Mouse (Mus musculus) G1E-ER4 (cell line): ENCODE results near the gene Bcl2l11. TPM values are rescaled to one million over a fixed set of nuclear protein-coding genes. Genes with fewer than 3 reads are reported as not detected.

Experiments used
- GATA1 ChIP-seq: IDR thresholded peaks from one replicate; pipeline ENCODE4 v1.8.0; 2012; ENCODE audit warnings: low read length, inconsistent platforms
- polyA plus RNA-seq: library from polyadenylated mRNA; stranded (reverse); fragments of >175 nt; gene quantifications from 2 replicates; pipeline ENCODE4 v1.2.3, GENCODE M21; 2012

The Bcl2l11 gene
- polyA plus RNA-seq, 1 experiment: 31.8 TPM

DNA sequence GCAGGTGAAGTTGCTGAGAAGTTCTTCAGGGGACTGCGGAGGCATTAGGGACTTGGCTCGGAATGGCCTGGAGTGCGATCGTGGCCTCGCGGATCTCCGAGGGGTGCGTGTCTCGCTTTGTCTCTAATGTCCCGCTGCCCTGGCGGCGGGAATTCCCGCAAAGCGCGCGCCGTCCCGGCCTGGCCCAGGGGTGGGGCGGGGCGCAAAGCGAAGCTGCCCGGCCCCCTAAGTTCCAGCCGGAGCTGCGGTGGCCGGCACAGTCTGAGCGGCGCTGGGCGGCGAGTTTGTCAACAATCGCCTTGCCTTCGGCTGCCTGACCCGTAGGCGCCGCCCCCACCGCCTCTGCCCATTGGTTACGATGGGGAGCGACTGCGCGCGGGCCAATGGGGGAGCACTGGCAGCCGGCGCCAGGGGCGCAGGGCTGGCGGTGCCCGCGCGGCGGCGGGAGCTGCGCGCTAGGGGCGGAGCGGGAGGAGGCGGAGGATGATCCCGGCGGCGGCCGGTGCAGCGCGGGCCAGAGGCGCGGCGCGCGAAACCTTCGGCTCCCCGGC lies 1.4 kb downstream of the Bcl2l11 start:
- TF ChIP-seq GATA1: no peak

DNA sequence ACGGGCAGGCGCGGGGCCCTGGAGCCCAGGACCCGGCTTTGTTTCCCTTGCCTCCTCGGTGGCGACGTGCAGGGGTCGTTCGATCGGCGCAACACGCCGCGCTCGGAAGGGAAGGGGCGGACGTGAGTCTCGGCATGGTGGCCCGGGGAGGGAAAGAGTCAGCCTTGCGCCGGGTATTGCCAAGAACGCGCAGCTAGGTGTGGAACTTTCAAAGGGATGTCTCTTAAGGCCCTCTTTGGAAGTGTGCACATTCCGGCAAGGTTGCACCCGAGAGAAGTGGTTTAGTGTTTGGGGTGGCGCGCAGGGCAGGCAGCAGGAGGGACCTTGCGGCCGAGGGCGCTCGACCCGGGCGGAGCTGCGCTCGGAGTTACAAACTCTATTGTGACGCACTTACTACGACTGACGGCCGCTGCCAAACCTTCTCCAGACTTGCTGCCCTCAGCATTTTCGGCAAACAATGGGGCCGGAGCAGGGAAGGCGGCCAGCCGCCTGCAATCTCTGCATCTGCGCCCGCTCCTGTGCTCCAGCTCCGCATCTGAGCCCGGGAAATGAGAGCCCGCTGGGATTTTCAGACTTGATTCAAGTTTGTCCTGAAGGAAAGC lies 2.0 kb downstream of the Bcl2l11 start:
- TF ChIP-seq GATA1: no peak

DNA sequence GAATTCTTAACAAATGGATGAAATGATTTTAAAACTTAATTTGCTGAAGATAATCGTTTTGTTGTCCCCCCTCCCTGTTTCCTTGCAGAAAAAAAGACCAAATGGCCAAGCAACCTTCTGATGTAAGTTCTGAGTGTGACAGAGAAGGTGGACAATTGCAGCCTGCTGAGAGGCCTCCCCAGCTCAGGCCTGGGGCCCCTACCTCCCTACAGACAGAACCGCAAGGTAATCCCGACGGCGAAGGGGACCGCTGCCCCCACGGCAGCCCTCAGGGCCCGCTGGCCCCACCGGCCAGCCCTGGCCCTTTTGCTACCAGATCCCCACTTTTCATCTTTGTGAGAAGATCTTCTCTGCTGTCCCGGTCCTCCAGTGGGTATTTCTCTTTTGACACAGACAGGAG lies 2.7 kb downstream of the Bcl2l11 start:
- TF ChIP-seq GATA1: no peak

DNA sequence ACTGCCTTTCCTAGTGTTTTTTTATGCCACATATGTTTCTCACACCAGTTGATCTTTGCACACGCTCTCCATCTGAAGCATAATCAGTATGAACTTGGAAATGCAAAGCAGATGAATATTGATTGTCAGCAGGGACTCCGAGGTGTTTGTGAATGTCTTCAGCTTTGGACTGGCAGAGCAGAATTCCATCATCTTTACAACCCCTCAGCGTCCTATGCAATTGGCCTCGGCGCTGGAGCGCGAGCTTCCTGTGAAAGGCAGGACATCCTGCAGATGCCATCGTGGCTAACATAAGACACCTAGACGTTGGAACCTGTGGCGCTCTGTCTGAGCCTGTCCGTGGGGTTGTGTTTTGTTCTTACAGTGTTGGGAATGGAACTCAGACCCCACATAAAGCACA lies 5.7 kb downstream of the Bcl2l11 start:
- no peak for TF ChIP-seq GATA1

DNA sequence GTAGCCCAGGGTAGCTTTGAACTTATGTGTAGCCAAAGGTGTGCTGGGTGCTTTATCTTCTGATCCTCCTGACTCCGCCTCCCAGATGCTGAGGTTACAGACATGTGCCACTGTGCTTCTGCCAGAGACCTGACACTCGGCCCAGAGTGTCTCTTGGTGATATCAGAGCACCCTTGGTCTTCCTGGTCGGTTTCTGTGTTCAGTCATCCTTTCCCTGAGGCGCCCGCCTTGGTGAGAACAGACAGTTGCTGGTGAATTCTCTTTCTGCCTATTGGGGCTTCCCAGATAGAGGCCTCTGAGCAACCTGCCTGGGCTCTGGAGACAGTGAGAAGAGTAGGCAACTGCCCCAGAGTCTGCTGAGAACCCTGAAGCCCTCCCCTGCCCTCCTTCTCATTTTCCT lies 6.8 kb downstream of the Bcl2l11 start:
- no peak for TF ChIP-seq GATA1

DNA sequence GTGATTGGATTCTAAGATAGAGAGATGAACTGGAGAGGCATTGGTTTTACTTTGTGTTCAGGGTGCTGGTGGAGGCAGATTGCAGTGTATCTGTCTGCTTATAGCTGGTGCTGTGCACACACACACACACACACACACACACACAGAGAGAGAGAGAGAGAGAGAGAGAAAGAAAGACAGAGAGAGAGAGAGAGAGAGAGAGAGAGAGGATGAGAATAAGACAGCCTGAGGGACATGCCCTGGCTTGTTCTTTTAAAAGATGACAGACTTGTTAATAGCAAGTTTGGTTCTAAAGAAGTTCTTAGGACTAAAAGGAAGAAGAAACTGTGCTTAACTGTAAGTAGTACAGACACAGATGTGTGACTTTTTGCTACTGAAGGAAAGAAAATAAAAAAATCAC lies 8.0 kb downstream of the Bcl2l11 start:
- TF ChIP-seq GATA1: no peak

DNA sequence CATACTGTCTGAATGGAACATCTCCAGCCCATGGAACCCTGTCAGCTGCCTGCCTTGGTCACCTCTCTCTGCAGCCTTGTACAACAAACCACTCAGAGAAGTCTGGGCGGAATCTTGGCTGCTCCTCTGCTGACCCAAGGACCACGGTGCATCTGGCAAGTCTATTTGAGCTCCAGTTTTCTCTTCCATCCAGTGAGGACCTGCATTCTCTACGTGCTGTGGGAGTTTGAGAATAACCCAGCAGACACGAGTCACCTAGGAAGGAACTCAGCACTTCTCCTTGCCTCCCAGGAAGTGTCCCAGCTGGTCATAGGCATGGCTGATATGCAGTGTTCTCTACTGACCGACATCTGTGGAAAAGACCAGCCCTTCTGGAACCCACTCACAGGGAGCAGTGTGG lies 8.6 kb downstream of the Bcl2l11 start:
- no peak for TF ChIP-seq GATA1

DNA sequence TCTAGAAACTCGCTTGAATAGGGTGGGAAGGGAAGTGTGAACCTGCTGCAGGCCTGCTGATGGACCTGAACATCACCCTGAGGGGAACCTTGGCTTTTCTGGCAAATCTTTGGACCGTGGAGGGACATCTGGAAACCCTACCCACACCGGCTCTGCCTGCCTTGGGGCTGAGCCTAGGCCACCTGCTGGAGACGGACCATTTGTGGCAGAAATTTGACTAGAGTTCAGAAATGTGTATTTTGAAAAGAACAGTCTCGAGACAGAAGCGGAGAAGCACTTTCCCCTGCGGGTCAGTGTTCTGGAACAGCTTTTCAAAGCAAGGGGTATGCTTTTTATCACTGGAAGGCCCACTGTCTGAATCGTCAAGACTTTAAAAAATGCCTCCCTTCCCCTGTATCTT lies 9.1 kb downstream of the Bcl2l11 start:
- no peak for TF ChIP-seq GATA1

DNA sequence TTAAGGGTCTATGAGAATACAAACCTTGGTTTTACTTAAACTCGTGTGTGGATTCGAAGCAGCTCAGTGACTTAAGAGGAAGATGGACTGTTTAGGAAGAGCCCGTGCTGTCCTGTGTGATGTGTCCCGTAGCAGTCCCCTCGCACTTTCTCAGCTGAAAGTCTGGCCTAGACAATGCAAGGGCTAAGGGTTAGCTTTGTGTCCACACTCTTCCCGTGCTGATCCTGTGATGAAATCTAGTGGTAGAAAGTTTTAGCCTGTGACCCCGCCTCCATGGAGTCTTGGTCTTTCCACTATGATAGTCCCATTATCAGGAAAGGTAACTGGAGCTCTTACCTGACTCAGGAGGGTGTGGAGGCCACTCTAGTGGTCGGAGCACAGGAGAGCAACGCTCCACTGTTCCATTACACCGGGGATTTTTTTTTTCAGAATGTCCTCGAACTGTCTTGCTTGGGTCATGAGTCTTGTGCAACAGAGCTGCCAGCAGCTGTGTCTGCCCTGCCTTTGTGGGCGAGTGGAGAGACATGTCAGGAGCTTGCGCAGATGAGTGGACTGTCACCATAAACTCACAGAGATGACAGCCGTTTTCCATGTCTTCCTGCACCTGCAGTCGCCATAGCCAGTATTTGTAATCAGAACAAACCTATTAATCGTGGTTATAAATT lies 11.1 kb downstream of the Bcl2l11 start:
- no peak for TF ChIP-seq GATA1

DNA sequence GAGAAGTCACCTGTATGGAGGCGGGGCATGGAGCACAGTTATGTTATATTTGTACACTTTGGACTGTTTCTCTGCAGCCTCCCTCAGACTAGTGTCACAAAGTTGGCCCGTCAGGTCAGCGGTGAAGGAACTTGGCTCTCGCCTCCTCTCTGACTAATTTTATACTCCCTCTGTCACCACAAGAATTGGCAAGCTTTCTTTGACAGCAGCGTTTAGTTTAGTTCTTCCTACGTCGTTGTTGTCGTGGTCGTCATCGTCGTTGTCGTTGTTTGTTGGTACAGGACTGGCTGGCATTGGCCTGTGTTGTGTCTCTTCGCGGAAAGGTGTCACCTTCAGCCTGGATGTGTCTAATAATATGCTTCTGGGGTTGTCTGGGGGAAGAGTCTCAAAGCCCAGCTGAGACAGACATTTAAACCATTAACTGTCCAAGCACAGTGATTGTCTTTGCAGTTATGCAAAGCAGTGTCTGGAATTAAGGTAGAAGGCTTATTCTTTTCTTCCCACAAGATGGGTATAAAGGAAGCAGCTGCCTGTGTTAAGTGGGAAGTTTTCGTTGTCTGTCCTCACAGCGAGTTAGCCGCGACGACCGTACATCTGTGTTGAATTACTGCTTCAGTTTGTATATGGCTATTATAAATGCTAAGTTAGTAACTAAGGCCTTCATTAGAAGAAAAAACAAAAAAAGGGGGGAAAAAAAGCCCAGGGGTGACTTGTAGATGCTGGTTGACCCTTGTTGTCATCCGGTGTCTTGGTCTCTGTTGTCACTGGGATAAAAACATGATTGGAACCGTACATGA lies 11.8 kb downstream of the Bcl2l11 start:
- TF ChIP-seq GATA1: no peak

DNA sequence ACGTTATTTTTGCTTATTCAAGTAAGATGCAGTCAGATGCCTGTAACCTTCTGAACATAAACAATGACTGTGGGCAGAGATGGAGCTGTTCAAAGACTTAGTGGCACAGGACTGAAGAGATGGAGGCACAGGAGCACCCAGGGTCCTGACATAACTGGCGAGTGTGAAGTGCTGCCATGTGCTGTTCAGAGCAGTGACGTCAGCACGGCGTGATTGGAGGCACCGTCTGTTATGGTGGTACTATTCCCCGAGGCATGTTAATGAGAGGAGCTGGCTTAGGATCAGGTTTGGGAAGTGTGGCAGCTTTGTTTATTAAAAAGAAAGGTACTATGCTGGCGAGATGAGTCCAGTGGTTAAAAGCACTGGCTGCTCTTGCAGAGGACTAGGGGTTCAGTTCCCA lies 13.1 kb downstream of the Bcl2l11 start:
- TF ChIP-seq GATA1: no peak

DNA sequence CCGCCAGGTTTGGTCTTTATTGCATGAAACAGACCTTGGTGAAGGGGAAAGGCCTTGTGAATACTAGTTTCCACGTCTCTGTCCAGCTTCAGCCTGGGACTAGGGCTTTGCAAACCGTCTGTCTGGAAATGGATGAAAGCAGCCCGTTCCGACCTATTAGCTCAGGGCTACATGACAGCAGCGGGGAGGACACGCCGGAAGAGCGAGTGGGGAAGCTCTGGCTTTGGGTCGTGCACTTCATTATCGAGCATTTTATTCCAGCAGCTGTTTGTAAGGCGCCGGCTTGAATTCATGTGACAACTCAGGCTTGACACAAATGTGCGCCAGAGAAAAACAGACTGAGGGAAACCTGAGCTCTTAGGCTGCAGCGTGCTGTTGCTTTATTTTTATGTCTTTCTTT lies 13.9 kb downstream of the Bcl2l11 start:
- no peak for TF ChIP-seq GATA1

DNA sequence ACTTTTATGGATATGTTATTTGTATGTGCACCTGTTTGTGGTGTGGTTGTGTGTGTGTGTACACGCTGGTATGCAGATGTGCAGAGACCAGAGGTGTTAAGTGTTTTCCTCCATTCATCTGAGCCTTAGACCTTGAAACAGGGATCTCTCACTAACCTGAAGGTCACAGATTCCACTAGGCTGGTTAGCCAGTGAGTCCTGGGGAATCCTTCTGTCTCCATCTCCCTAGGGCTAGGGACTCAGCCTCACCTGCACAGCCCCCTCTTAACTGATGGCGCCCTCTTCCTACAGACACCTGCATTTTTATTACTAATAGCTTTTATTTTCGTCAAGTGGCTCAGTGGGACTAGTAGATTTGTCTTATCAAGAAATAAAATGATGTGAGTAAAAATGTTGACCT lies 14.3 kb downstream of the Bcl2l11 start:
- no peak for TF ChIP-seq GATA1

DNA sequence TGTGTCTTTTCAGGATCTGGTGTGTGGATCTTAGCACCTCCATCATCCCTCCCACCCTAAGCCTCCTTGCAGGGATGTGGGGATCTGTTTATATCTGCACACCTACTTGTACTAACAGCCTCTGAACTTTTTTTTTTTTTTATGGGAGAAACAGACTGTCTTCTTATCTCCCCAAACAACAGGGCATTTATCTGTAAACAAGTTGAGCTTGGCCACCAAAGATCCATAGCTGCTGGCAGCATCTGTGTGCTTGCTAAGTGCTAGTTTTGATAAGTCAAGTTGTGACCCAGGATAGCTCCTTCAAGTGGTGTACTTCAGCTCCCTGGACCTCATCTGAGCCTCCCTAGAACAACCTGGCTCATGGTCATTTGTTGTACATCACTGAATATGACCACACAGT lies 18.2 kb downstream of the Bcl2l11 start:
- TF ChIP-seq GATA1: peak; percentile 75

DNA sequence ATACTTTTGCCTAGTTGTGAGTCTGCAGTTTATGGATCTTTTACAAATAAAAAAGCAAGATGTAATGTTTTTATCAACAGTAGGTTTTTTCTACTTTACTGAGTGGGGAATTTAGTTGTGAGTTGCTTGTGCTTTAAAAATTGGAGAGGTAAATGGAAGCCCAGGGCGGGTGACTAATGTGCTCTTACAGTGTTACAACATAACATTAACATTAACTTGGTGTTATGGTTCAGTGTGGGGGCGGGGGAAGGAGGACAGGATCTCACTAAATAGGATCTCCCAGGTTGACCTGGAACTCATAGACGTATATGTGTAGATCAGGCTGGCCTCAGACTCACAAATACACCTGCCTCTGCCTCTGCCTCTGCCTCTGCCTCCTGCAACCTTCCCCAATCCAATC lies 19.6 kb downstream of the Bcl2l11 start:
- TF ChIP-seq GATA1: no peak

DNA sequence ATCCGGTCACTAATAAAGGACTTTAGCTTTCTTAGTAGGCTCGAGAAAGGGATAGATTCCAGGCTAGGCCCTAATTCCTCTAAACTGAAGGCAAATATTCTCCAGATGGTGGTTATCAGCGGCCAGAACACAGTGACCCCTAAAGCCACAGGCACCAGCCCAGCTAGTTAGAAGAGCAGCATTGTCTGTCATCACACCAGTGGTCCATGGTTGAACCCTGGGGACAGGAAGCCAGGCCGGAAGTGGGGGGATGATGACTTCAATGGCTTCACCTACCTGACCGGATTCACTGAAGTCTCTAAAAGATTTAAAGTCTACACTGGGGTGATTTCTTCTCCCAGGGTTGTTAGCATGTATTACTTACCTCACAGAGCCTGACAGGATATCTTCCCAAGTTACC lies 23.8 kb downstream of the Bcl2l11 start:
- TF ChIP-seq GATA1: no peak
